Mouse (Mus musculus) liver, embryonic 13.5 days (tissue): ENCODE results near the gene Sema3d. TPM values are rescaled to one million over a fixed set of nuclear protein-coding genes. Genes with fewer than 3 reads are reported as not detected.

ENCODE experiments used
- ATAC-seq: fragments of 200-750 bp; cut with Nextera tagmentation; 2 replicates; pipeline ENCODE4 v1.8.0; 2017; ENCODE audit warnings: low read depth, mild to moderate bottlenecking, moderate number of reproducible peaks, moderate library complexity
- DNase-seq: peaks from one replicate; pipeline ENCODE4 v3.0.0; 2022
- H3K27ac ChIP-seq: fragments of 300-500 bp; sonication (generic); 2 replicates; pipeline ENCODE4 v1.5.1; 2015; ENCODE audit warnings: moderate library complexity, mild to moderate bottlenecking, inconsistent platforms
- H3K27me3 ChIP-seq: fragments of 300-500 bp; sonication (generic); 2 replicates; pipeline ENCODE4 v1.6.1; 2015; ENCODE audit warnings: mild to moderate bottlenecking, inconsistent platforms
- H3K36me3 ChIP-seq: fragments of 300-500 bp; sonication (generic); 2 replicates; pipeline ENCODE4 v1.6.1; 2015; ENCODE audit warnings: mild to moderate bottlenecking, inconsistent platforms
- H3K4me1 ChIP-seq: fragments of 300-500 bp; sonication (generic); replicated peaks from 2 replicates; pipeline ENCODE4 v1.6.1; 2015; ENCODE audit warnings: inconsistent platforms
- H3K4me2 ChIP-seq: fragments of 300-500 bp; sonication (generic); 2 replicates; pipeline ENCODE4 v1.6.1; 2015; ENCODE audit warnings: inconsistent platforms, mild to moderate bottlenecking, moderate library complexity
- H3K4me3 ChIP-seq: fragments of 300-500 bp; sonication (generic); replicated peaks from 2 replicates; pipeline ENCODE4 v1.5.1; 2015; ENCODE audit warnings: mild to moderate bottlenecking, inconsistent platforms
- H3K9ac ChIP-seq: fragments of 300-500 bp; sonication (generic); 2 replicates; pipeline ENCODE4 v1.6.1; 2015; ENCODE audit warnings: mild to moderate bottlenecking, inconsistent platforms
- H3K9me3 ChIP-seq: fragments of 300-500 bp; sonication (generic); replicated peaks from 2 replicates; pipeline ENCODE4 v1.6.1; 2016; ENCODE audit warnings: inconsistent platforms
- WGBS: fragments of 180-500 bp; shearing (Covaris S2); methylation state at CpG from one replicate; pipeline ENCODE4 v1.1.7; 2015; ENCODE audit not compliant: insufficient replicate concordance; 5-methylcytosine and 5-hydroxymethylcytosine counted together
- polyA plus RNA-seq: library from polyadenylated mRNA; unstranded; fragments of >200 nt; fragmentation: Nextera tagmentation; extraction: Ambion mirVana; gene quantifications from 2 replicates; pipeline ENCODE4 v1.2.1, GENCODE M21; 2015

The Sema3d gene
- polyA plus RNA-seq, 1 experiment from 2014 or later: 1.3 TPM

GRCm38 (mm10) chr5:12499791-12500504 lies 116.8 kb downstream of the Sema3d start:
- H3K4me3 ChIP-seq: no peak overlapping the region
- H3K4me1 ChIP-seq: no peaks in the 10 kb centered on the region
- ATAC-seq: no peak
- H3K36me3 ChIP-seq: no peaks in the 10 kb centered on the region
- H3K27ac ChIP-seq: no peak overlapping the region
- H3K27me3 ChIP-seq: no peaks in the 10 kb centered on the region
- H3K4me2 ChIP-seq: no peak overlapping the region
- no peaks in the 10 kb centered on the region for H3K9me3 ChIP-seq
- DNase-seq: no peak
- H3K9ac ChIP-seq: no peak overlapping the region
- 56% methylated on average over 6 of the region's 6 CpGs for WGBS

GRCm38 (mm10) chr5:12512471-12512870 lies 129.3 kb downstream of the Sema3d start:
- H3K27ac ChIP-seq: no peak overlapping the region
- H3K9ac ChIP-seq: no peak overlapping the region
- DNase-seq (no peak), ATAC-seq (no peak)
- H3K4me1 ChIP-seq: no peaks in the 10 kb centered on the region
- H3K4me3 ChIP-seq: no peak overlapping the region
- 24% methylated on average over 1 of the region's 1 CpGs for WGBS
- no peaks in the 10 kb centered on the region for H3K27me3 ChIP-seq
- no peaks in the 10 kb centered on the region for H3K36me3 ChIP-seq
- H3K4me2 ChIP-seq: no peak overlapping the region
- no peaks in the 10 kb centered on the region for H3K9me3 ChIP-seq

GRCm38 (mm10) chr5:12515283-12515682 lies 132.1 kb downstream of the Sema3d start:
- WGBS: 68% methylated on average over 4 of the region's 4 CpGs
- no peak for ATAC-seq
- no peak overlapping the region for H3K4me2 ChIP-seq

GRCm38 (mm10) chr5:12525235-12525767 lies 142.1 kb downstream of the Sema3d start:
- no peak overlapping the region for H3K9ac ChIP-seq
- H3K4me3 ChIP-seq: no peak overlapping the region
- ATAC-seq (no peak), DNase-seq (no peak)
- no peaks in the 10 kb centered on the region for H3K36me3 ChIP-seq
- H3K4me1 ChIP-seq: no peaks in the 10 kb centered on the region
- WGBS: 41% methylated on average over 4 of the region's 4 CpGs
- no peak overlapping the region for H3K4me2 ChIP-seq
- no peaks in the 10 kb centered on the region for H3K27me3 ChIP-seq
- no peaks in the 10 kb centered on the region for H3K9me3 ChIP-seq
- H3K27ac ChIP-seq: no peak overlapping the region

More at GRCm38 (mm10) chr5:12515283-12515682, 132.1 kb downstream of the Sema3d start:
- Histone ChIP-seq H3K36me3 (no peaks in the 10 kb centered on the region), H3K4me3 (no peak overlapping the region), H3K9me3 (no peaks in the 10 kb centered on the region), H3K9ac (no peak overlapping the region), H3K27ac (no peak overlapping the region), H3K27me3 (no peaks in the 10 kb centered on the region), H3K4me1 (no peaks in the 10 kb centered on the region)
- DNase-seq: no peak

- H3K27me3 ChIP-seq: no peaks in the 10 kb centered on the region
- H3K9me3 ChIP-seq: no peaks in the 10 kb centered on the region
- no peak overlapping the region for H3K9ac ChIP-seq
- ATAC-seq (no peak), DNase-seq (no peak)
- H3K4me2 ChIP-seq: no peak overlapping the region
- H3K4me3 ChIP-seq: no peak overlapping the region
- 64% methylated on average over 2 of the region's 2 CpGs for WGBS
- H3K4me1 ChIP-seq: no peaks in the 10 kb centered on the region
- H3K27ac ChIP-seq: no peak overlapping the region
- H3K36me3 ChIP-seq: no peaks in the 10 kb centered on the region
Measured at GRCm38 (mm10) chr5:12528596-12528995, 145.4 kb downstream of the Sema3d start.

GRCm38 (mm10) chr5:12529771-12530170 lies 146.6 kb downstream of the Sema3d start:
- no peak overlapping the region for H3K9ac ChIP-seq
- 63% methylated on average over 1 of the region's 1 CpGs for WGBS
- no peaks in the 10 kb centered on the region for H3K27me3 ChIP-seq
- no peak overlapping the region for H3K4me3 ChIP-seq
- no peak overlapping the region for H3K4me2 ChIP-seq
- no peak overlapping the region for H3K27ac ChIP-seq
- H3K4me1 ChIP-seq: no peaks in the 10 kb centered on the region
- H3K9me3 ChIP-seq: no peaks in the 10 kb centered on the region
- H3K36me3 ChIP-seq: no peaks in the 10 kb centered on the region
- DNase-seq: no peak
- ATAC-seq: no peak

GRCm38 (mm10) chr5:12541268-12541667 lies 158.1 kb downstream of the Sema3d start:
- Histone ChIP-seq H3K4me3 (no peak overlapping the region), H3K9me3 (no peaks in the 10 kb centered on the region), H3K4me1 (no peaks in the 10 kb centered on the region), H3K27ac (no peak overlapping the region), H3K9ac (no peak overlapping the region), H3K4me2 (no peak overlapping the region), H3K27me3 (no peaks in the 10 kb centered on the region), H3K36me3 (no peaks in the 10 kb centered on the region)
- DNase-seq (no peak), ATAC-seq (no peak)
- 24% methylated on average over 2 of the region's 2 CpGs for WGBS

- 69% methylated on average over 8 of the region's 8 CpGs for WGBS
Measured at GRCm38 (mm10) chr5:12549046-12549669, 166.0 kb downstream of the Sema3d start.

GRCm38 (mm10) chr5:12555401-12555800 lies 172.2 kb downstream of the Sema3d start:
- Histone ChIP-seq H3K4me1 (no peaks in the 10 kb centered on the region), H3K36me3 (no peaks in the 10 kb centered on the region), H3K4me2 (no peak overlapping the region), H3K27me3 (no peaks in the 10 kb centered on the region), H3K4me3 (no peak overlapping the region), H3K9me3 (no peaks in the 10 kb centered on the region), H3K9ac (no peak overlapping the region), H3K27ac (no peak overlapping the region)
- no peak for DNase-seq
- ATAC-seq: no peak
- whole genome bisulfite sequencing: 47% methylated on average over 3 of the region's 3 CpGs

More at GRCm38 (mm10) chr5:12549046-12549669, 166.0 kb downstream of the Sema3d start:
- Histone ChIP-seq H3K4me2 (no peak overlapping the region), H3K9ac (no peak overlapping the region), H3K4me1 (no peaks in the 10 kb centered on the region), H3K9me3 (no peaks in the 10 kb centered on the region), H3K27ac (no peak overlapping the region), H3K4me3 (no peak overlapping the region), H3K36me3 (no peaks in the 10 kb centered on the region), H3K27me3 (no peaks in the 10 kb centered on the region)
- DNase-seq (no peak), ATAC-seq (no peak)

- no peak for ATAC-seq
- Histone ChIP-seq H3K4me3 (no peak overlapping the region), H3K4me2 (no peak overlapping the region), H3K9ac (no peak overlapping the region), H3K27me3 (no peaks in the 10 kb centered on the region), H3K4me1 (no peaks in the 10 kb centered on the region), H3K27ac (no peak overlapping the region), H3K9me3 (no peaks in the 10 kb centered on the region), H3K36me3 (no peaks in the 10 kb centered on the region)
- WGBS: 40% methylated on average over 2 of the region's 2 CpGs
- no peak for DNase-seq
Measured at GRCm38 (mm10) chr5:12557889-12558288, 174.7 kb downstream of the Sema3d start.

- H3K27ac ChIP-seq: no peak overlapping the region
- ATAC-seq: no peak
- 18% methylated on average over 2 of the region's 2 CpGs for whole genome bisulfite sequencing
Measured at GRCm38 (mm10) chr5:12561740-12562139, 178.6 kb downstream of the Sema3d start.

More at GRCm38 (mm10) chr5:12561740-12562139, 178.6 kb downstream of the Sema3d start:
- H3K4me2 ChIP-seq: no peak overlapping the region
- no peak overlapping the region for H3K4me3 ChIP-seq
- no peaks in the 10 kb centered on the region for H3K4me1 ChIP-seq
- H3K36me3 ChIP-seq: no peaks in the 10 kb centered on the region
- no peaks in the 10 kb centered on the region for H3K27me3 ChIP-seq
- H3K9ac ChIP-seq: no peak overlapping the region
- no peak for DNase-seq
- no peaks in the 10 kb centered on the region for H3K9me3 ChIP-seq
